Mouse (Mus musculus) megakaryocyte, embryonic 14.5 days (primary cell): ENCODE results near the gene 1700109H08Rik.

Source experiments
- FLI1 ChIP-seq: IDR thresholded peaks from 2 replicates; pipeline ENCODE4 v1.6.1; 2012; ENCODE audit warnings: low read length, inconsistent platforms, mixed read lengths
- GATA1 ChIP-seq: IDR thresholded peaks from 3 replicates; pipeline ENCODE4 v1.6.1; 2012; ENCODE audit warnings: mixed read lengths, low read length, inconsistent platforms, borderline replicate concordance

GRCm38 (mm10) chr5:3544480-3544769 lies 26.9 kb upstream of the 1700109H08Rik start:
- TF ChIP-seq GATA1 (no peak), FLI1 (no peak)
